Mouse (Mus musculus) MEL (cell line): ENCODE data around the gene Ilf3.

Experiments used
- BHLHE40 ChIP-seq: IDR thresholded peaks from 2 replicates; pipeline ENCODE4 v1.6.1; 2012; ENCODE audit warnings: low read depth, mild to moderate bottlenecking, inconsistent platforms, low read length, improper control_type of control experiment, borderline replicate concordance
- CHD1 ChIP-seq: IDR thresholded peaks from 2 replicates; pipeline ENCODE4 v1.6.1; 2012; ENCODE audit warnings: low read depth, mild to moderate bottlenecking, inconsistent platforms, low read length, improper control_type of control experiment
- CTCF ChIP-seq, 3 experiments: IDR thresholded peaks in 2 of 3; conservative IDR thresholded peaks in 1 of 3; 2 replicates each; pipeline ENCODE4 v1.5.1; 2011 to 2012; ENCODE audit warnings: low read length in 3 of 3, low read depth in 2 of 3, mild to moderate bottlenecking in 2 of 3, improper control_type of control experiment in 1 of 3, inconsistent platforms in 1 of 3, mixed read lengths in 1 of 3, moderate library complexity in 1 of 3; ENCODE audit not compliant: control insufficient read depth in 1 of 3, insufficient read depth in 1 of 3, poor library complexity in 1 of 3, severe bottlenecking in 1 of 3
- EP300 ChIP-seq, 2 experiments: IDR thresholded peaks; 2 replicates each; pipeline ENCODE4 v1.6.1; 2011; ENCODE audit warnings: improper control_type of control experiment in 2 of 2, low read length in 2 of 2, low read depth in 1 of 2, mild to moderate bottlenecking in 1 of 2
- GATA1 ChIP-seq: IDR thresholded peaks from 2 replicates; pipeline ENCODE4 v1.6.1; 2011; ENCODE audit warnings: low read depth, low read length, improper control_type of control experiment
- MAFK ChIP-seq: IDR thresholded peaks from 2 replicates; pipeline ENCODE4 v1.6.1; 2011; ENCODE audit warnings: low read depth, mild to moderate bottlenecking, low read length, improper control_type of control experiment, borderline replicate concordance
- MYB ChIP-seq: IDR thresholded peaks from 2 replicates; pipeline ENCODE4 v1.6.1; 2011; ENCODE audit warnings: mild to moderate bottlenecking, low read depth, low read length, improper control_type of control experiment
- POLR2A ChIP-seq, 2 experiments: IDR thresholded peaks; 2 replicates each; pipeline ENCODE4 v1.6.1; 2011 to 2012; ENCODE audit warnings: low read length in 2 of 2, mild to moderate bottlenecking in 2 of 2, control low read depth in 1 of 2, improper control_type of control experiment in 1 of 2, low read depth in 1 of 2, moderate library complexity in 1 of 2; ENCODE audit not compliant: control insufficient read depth in 1 of 2, insufficient read depth in 1 of 2, poor library complexity in 1 of 2
- POLR2AphosphoS2 ChIP-seq: IDR thresholded peaks from 2 replicates; pipeline ENCODE4 v1.6.1; 2011; ENCODE audit warnings: low read length, improper control_type of control experiment
- TBP ChIP-seq: IDR thresholded peaks from 2 replicates; pipeline ENCODE4 v1.8.0; 2011; ENCODE audit warnings: low read depth, low read length, improper control_type of control experiment
- UBTF ChIP-seq: IDR thresholded peaks from 2 replicates; pipeline ENCODE4 v1.6.1; 2012; ENCODE audit warnings: low read depth, mild to moderate bottlenecking, inconsistent platforms, low read length, improper control_type of control experiment, moderate library complexity, borderline replicate concordance; ENCODE audit not compliant: insufficient read depth
- ZKSCAN1 ChIP-seq: IDR thresholded peaks from 2 replicates; pipeline ENCODE4 v1.6.1; 2012; ENCODE audit warnings: low read depth, mild to moderate bottlenecking, inconsistent platforms, low read length, improper control_type of control experiment, moderate library complexity

GRCm38 (mm10) chr9:21329699-21330289, 37.9 kb upstream of the Ilf3 start:
- TF ChIP-seq CTCF (IDR thresholded peaks at IDR 0.05 in 2 of 3, conservative IDR thresholded peaks at IDR 0.05 in 1 of 3; ENCODE audit: control insufficient read depth in 1 of 3, insufficient read depth in 1 of 3, low read depth in 2 of 3, low read length in 3 of 3, poor library complexity in 1 of 3, severe bottlenecking in 1 of 3) (no peak), POLR2A (IDR thresholded peaks at IDR 0.05; ENCODE audit: control insufficient read depth in 1 of 2, insufficient read depth in 1 of 2, low read depth in 1 of 2, low read length in 2 of 2, poor library complexity in 1 of 2) (no peak), TBP (no peak), ZKSCAN1 (no peak), CHD1 (no peak), BHLHE40 (no peak), EP300 (IDR thresholded peaks at IDR 0.05; ENCODE audit: low read depth in 1 of 2, low read length in 2 of 2) (no peak), GATA1 (no peak), MAFK (no peak), MYB (no peak), UBTF (no peak), POLR2AphosphoS2 (no peak)
